Mouse (Mus musculus): ENCODE results near the gene Fkbp3.

- TF ChIP-seq GATA1 (IDR thresholded peaks at IDR 0.05; ENCODE audit: low read length) (no peak), TAL1 (IDR thresholded peaks at IDR 0.05; ENCODE audit: low read length) (no peak)
These were observed 25.0 kb downstream of the Fkbp3 start for GRCm38 (mm10) chr12:65048799-65049198.
